Mouse (Mus musculus) cerebellum, postnatal 14 days (tissue): ENCODE data around the gene Itsn1.
A peak's percentile ranks its signal among the peaks of the same experiment; 100 is the strongest.

ENCODE experiments used
- DNase-seq, 2 experiments: peaks; one replicate each; pipeline ENCODE4 v3.0.0; 2021; ENCODE audit warnings: mixed read lengths in 2 of 2

Itsn1 gene

DNA sequence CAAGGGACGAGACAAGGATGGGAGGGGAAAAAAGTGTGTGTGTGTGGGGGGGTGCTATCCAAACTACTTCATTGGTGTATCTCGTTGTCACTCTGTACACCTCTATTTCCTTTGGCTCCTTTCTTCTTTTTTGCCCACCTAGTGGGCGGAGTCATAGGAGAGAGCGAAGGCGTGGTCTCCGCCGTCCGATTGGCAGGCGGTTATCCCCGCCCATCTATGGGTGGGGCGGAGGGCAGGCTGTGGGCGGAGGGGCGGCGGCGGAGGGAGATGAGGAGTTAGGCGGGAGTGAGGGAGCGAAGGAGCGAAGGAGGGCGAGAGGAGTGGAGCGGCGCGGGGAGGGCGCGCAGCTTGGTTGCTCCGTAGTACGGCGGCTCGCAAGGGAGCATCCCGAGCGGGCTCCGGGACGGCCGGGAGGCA lies at the start of gene Itsn1:
Gene Itsn1, plus strand, starts transcription at position 216 of the 417 bp plus-strand sequence.
- DNase-seq, result peak; percentile 98 to 99

DNA sequence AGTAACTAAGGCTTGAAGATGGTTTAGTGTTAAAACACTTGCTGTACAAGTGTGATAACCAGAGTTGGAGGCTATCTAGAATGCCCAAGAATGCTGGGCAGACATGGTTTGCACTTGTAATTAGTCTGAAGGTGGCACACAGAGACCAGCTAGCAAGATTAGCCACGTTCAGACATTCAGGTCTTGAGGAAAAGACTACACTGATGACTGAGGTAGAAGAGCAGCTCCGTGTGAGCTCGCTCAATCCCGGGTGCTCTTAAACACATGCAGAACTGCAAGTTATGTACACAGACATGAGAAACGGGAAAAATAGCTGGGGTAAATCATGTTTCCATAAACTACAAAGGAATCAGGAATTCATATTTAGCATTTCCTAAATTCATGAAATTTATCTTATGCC lies 48.4 kb upstream of the Itsn1 start:
- no peak for DNase-seq

DNA sequence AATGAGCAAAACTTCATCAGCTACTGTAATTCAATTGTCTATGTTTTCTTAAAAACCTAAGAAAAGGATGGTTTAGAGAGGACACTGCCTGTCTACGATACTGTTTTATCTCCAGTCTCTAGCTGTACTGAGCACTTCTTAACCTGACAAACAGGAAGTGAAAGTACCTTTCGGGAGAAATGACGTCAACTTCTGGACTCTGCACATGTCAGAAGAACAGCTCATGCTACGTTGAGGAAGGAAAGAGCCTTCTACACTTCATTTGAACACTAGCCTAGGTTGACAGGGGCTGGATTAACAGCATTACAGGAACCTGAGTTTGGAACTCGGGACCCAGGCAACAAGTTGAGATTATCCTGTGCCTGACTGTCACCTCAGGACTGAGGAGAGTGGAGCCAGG lies 43.6 kb upstream of the Itsn1 start:
- DNase-seq, result no peak

DNA sequence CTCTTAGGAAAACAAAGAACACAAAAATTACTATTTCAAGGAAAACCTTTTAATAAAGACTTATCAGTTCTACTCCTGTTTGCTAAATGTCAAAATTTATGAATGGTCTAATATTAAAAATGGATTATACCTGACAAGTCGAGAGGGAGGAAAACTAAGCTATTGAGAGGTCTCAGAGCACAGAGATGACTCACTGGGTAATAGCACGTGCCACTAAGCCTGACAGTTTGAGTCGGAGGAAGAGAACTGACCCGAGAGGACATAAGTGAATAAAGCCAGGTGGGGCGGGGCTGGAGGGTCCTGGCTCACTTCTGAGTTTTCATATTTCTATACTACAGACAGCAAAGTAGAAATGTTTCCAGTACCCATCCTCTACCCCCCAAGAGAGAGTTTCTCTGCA lies 42.7 kb upstream of the Itsn1 start:
- DNase-seq, result no peak

- DNase-seq, result no peak
Measured at GRCm38 (mm10) chr16:91688023-91688618, 41.0 kb upstream of the Itsn1 start.

DNA sequence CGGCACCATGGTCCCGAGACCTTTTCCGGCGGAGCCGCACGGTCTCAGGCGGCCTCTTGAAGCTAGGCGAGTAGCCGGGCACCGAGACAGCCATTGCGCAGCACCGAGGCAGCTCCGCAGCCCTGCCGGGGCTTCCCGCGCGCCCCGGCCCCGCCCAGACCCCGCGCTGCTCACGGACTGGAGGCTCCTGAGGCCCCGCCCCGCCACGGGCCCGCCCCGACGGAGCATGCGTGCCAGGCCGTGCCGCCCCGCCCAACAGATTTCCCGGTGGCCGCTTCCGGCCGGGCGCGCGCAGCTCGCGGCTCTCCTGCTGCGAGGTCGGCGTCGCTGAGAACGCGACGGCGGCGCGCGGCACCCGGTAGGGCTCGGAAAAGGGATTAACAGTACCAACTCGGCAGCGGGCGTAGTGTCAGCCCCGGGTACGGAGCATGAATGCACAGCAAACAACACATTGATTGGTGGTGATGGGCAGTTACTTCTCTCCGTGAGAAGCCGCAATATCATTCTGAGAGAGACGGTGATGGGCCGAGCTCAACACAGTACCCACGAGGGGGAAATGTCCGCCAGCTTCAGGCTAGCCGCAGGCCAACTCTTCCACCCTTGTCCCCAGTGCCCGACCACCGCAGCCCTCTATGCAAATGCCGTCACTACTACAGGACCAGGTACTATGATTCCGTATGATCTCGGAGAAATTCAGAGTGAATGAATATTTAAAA lies 40.3 kb upstream of the Itsn1 start, which contains the start of gene Donson:
Gene Donson, minus strand, starts transcription at position 152 of the 716 bp plus-strand sequence.
- peak; percentile 98 for DNase-seq

DNA sequence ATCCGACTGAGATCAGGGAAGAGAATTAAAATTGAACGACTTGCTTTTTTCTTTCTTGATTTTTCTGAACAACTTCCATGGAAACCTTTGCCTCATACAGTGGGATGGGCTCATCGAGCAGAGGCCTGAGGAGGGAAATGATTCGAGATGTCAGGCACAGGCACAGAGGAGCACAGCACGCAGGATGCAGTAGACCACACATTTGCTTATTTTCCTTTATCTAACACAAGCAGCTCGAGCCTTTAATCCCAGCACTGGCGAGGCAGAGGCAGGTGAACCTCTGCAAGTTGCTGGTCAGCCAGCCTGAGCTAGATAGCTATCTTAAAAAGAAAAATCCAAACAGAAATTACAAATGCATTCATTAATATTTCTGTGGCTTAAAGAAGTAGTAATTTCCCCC lies 39.3 kb upstream of the Itsn1 start:
- no peak for DNase-seq

GRCm38 (mm10) chr16:91694455-91695084 lies 34.5 kb upstream of the Itsn1 start:
- peak; percentile 86 to 92 for DNase-seq

GRCm38 (mm10) chr16:91695108-91695755 lies 33.8 kb upstream of the Itsn1 start:
- DNase-seq, result no peak

GRCm38 (mm10) chr16:91698995-91699394 lies 30.1 kb upstream of the Itsn1 start:
- no peak for DNase-seq

- DNase-seq, result no peak
Measured at GRCm38 (mm10) chr16:91701908-91702307, 27.2 kb upstream of the Itsn1 start.

DNA sequence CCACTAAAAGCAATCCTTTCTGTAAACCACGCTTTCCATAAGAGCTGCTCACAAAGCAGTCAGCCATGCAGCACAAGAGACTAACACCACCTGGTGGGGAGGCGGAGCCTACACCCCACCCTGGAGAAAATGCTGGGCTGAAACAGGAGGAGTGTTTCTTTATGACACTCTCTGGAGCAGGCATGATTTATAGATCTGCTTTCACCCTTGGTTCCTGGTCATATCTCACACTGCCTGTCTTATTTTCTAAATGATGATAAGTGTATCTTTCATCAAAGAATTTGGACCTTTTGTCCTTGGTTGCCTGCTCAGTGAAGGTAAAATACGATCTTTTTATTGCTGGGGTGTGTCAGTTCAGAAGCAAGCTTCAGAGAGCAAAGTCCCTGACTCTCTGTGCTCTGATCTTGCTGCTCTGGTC lies 26.3 kb upstream of the Itsn1 start:
- DNase-seq, result no peak

GRCm38 (mm10) chr16:91704603-91705340 lies 24.3 kb upstream of the Itsn1 start:
- DNase-seq, result peak in 1 of 2 experiments; percentile 32

GRCm38 (mm10) chr16:91710241-91710640 lies 18.8 kb upstream of the Itsn1 start:
- DNase-seq, result no peak

DNA sequence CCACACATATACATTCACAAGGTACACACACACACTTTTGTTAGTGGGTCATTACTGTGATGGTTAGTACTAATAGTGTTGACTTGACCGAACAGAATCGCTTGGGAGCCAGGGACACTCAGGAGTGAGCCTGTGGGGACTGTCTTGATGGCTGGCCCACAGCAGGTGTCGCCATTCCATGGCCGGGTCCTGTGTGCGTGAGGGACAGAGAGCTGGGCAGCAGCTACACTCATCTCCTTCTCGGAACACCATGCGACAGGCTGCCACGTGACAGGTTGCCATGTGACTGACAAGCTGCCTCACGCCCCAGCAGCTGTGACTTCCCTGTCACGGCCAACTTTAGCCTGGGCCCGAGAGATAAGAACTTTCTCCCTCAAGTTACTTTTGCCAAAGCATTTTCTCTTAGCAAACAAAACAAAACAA lies 12.1 kb upstream of the Itsn1 start:
- DNase-seq, result peak in 1 of 2 experiments; percentile 22

DNA sequence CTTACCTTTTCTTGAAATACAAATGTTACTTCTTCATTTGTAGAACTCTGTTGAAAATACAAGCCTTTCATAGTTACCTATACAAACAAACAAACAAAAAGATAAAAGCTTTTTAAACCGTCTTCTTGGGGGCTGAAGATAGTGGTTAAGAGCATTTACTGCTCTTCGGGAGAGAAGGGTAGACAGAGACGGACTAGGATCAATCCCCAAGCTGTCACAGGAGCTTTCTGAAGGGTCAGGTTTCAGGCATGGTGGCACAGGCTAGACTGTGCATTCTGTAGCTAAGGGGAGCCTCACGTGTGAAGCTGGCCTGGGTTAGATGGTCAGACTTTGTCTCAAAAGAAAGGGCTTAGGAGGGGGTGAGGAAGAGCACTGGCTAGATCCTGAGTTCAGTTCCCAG lies 11.7 kb upstream of the Itsn1 start:
- no peak for DNase-seq

GRCm38 (mm10) chr16:91724247-91724646 lies 4.8 kb upstream of the Itsn1 start:
- DNase-seq, result peak; percentile 68 to 69

DNA sequence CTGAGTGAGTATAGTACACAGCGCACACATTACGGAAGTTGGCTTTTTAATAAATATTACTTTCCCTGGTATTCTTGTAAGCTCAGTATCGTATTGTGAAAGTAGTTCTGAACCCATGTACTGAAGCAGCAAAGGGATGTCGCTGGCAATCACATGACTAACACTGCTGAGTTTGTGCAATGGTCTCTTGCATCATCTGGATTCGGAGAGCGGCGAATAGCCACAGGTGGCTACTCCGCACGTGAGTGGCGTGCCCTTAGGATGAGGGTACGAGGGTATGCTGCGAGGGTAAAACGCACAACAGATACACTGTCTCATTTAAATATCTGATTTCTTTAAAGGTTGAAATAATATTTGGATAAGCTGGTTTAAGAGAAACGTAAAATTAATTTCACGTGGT lies 1.6 kb upstream of the Itsn1 start:
- no peak for DNase-seq

GRCm38 (mm10) chr16:91728123-91729065 lies 687 bp upstream of the Itsn1 start, which contains the start of gene Cryzl1:
Cryzl1 (minus strand) TSS chr16:91728975.
- DNase-seq, result peak; percentile 99

GRCm38 (mm10) chr16:91729821-91730441 lies 850 bp downstream of the Itsn1 start:
- peak; percentile 75 to 77 for DNase-seq

GRCm38 (mm10) chr16:91730446-91730845 lies 1.4 kb downstream of the Itsn1 start:
- no peak for DNase-seq
